Mouse (Mus musculus) Patski (cell line): ENCODE data around the gene Garem2. TPM values are rescaled to one million over a fixed set of nuclear protein-coding genes. Genes with fewer than 3 reads are reported as not detected.

Source experiments
- ATAC-seq: fragments of 100-300 bp; one replicate; pipeline ENCODE4 v1.8.0; 2021
- CTCF ChIA-PET: fragments of 350-600 bp; sonication (Branson Sonifier 250); formaldehyde crosslinking; loops from one replicate; lab custom pipeline; 2022; ENCODE audit warnings: inconsistent platforms; lab: Charles Lee
- POLR2A ChIA-PET: fragments of 350-600 bp; sonication (Branson Sonifier 250); formaldehyde crosslinking; loops from one replicate; lab custom pipeline; 2022; ENCODE audit warnings: antibody characterized with exemption, inconsistent platforms; lab: Charles Lee
- DNase-seq: peaks from one replicate; pipeline ENCODE4 v3.0.0-alpha.2; 2011; ENCODE audit warnings: low read depth, low spot score
- H3K27me3 ChIP-seq: fragments of 371-371 bp; one replicate; pipeline ENCODE4 v1.5.1; 2021
- CTCF ChIP-seq: fragments of 100-300 bp; IDR thresholded peaks from one replicate; pipeline ENCODE4 v1.5.1; 2021
- in situ Hi-C: fragments of 300-500 bp; cut with MboI; formaldehyde crosslinking; loops from 3 replicates; pipeline ENCODE4 v1.11.1; 2018; ENCODE audit warnings: low pct_unique_long_range_greater_than_20kb, mixed read lengths
- polyA plus RNA-seq: library from polyadenylated mRNA; unstranded; gene quantifications from one replicate; pipeline ENCODE4 v1.2.3, GENCODE M21; 2021

Garem2 gene
- polyA plus RNA-seq, 1 experiment from 2014 or later: 0.10 TPM

- POLR2A ChIA-PET: no interaction called here
- ATAC-seq: no peak
Observed at GRCm38 (mm10) chr5:30161836-30162235, 56.9 kb downstream of the Garem2 start.

GRCm38 (mm10) chr5:30162339-30162738 lies 57.4 kb downstream of the Garem2 start:
- ATAC-seq: no peak
- no peak for TF ChIP-seq CTCF
- in situ Hi-C loops: no loop called here
- POLR2A ChIA-PET: no interaction called here
- CTCF ChIA-PET: interaction anchor here (1.2 to 2.0 kb wide), 3 partner anchors 9 to 14 kb away, joined by 3 to 5 read pairs (median 4); no protein-coding TSS in a partner anchor
- no peaks in the 10 kb centered on the region for H3K27me3 ChIP-seq
- DNase-seq: no peak

More at GRCm38 (mm10) chr5:30161836-30162235, 56.9 kb downstream of the Garem2 start:
- TF ChIP-seq CTCF: no peak
- no peak for DNase-seq
- CTCF ChIA-PET: interaction anchor here (1.2 to 1.5 kb wide), 2 partner anchors 9 to 57 kb away, joined by 3 to 4 read pairs; no protein-coding TSS in a partner anchor
- H3K27me3 ChIP-seq: no peaks in the 10 kb centered on the region
- in situ Hi-C loops: no loop called here

GRCm38 (mm10) chr5:30165234-30165946 lies 60.4 kb downstream of the Garem2 start:
- POLR2A ChIA-PET: no interaction called here
- CTCF ChIA-PET: interaction anchor here (1.8 kb wide), 1 partner anchor 10 kb away, joined by 5 read pairs; no protein-coding TSS in a partner anchor
- H3K27me3 ChIP-seq: no peaks in the 10 kb centered on the region
- in situ Hi-C loops: no loop called here
- TF ChIP-seq CTCF: no peak
- ATAC-seq (no peak), DNase-seq (no peak)

Other genes with a start within 250 kb of the Garem2 start
- 0.08 TPM for gene Il6, start 92.0 kb upstream of the Garem2 start, polyA plus RNA-seq
- gene Tyms, start 31.5 kb upstream of the Garem2 start, polyA plus RNA-seq: 94.3 TPM
- not detected for gene 3110082J24Rik, start 925 bp downstream of the Garem2 start, polyA plus RNA-seq
- gene Hadha, start 50.0 kb downstream of the Garem2 start, polyA plus RNA-seq: 270 TPM
- gene Hadhb, start 50.1 kb downstream of the Garem2 start, polyA plus RNA-seq: 273 TPM
- 0.01 TPM for gene Adgrf3, start 100.6 kb downstream of the Garem2 start, polyA plus RNA-seq
- gene Selenoi, start 127.4 kb downstream of the Garem2 start, polyA plus RNA-seq: 32.8 TPM
- gene Drc1, start 176.2 kb downstream of the Garem2 start, polyA plus RNA-seq: 0.36 TPM